Mouse (Mus musculus) embryonic facial prominence, embryonic 10.5 days (tissue): Measurements from ENCODE around the gene Gatad1. TPM values are rescaled to one million over a fixed set of nuclear protein-coding genes. Genes with fewer than 3 reads are reported as not detected.

Experiments
- DNase-seq: peaks from one replicate; pipeline ENCODE4 v3.0.0-alpha.2; 2017; ENCODE audit warnings: low spot score
- H3K27ac ChIP-seq: fragments of 300-500 bp; sonication (generic); replicated peaks from 2 replicates; pipeline ENCODE4 v1.5.1; 2016; ENCODE audit warnings: mild to moderate bottlenecking
- H3K27me3 ChIP-seq: fragments of 300-500 bp; sonication (generic); replicated peaks from 2 replicates; pipeline ENCODE4 v1.6.1; 2016; ENCODE audit warnings: low read depth, mild to moderate bottlenecking; ENCODE audit not compliant: poor library complexity, severe bottlenecking
- H3K36me3 ChIP-seq: fragments of 300-500 bp; sonication (generic); replicated peaks from 2 replicates; pipeline ENCODE4 v1.6.1; 2016; ENCODE audit warnings: mild to moderate bottlenecking, moderate library complexity
- H3K4me1 ChIP-seq: fragments of 300-500 bp; sonication (generic); 2 replicates; pipeline ENCODE4 v1.6.1; 2016
- H3K4me3 ChIP-seq: fragments of 300-500 bp; sonication (generic); 2 replicates; pipeline ENCODE4 v1.5.1; 2016; ENCODE audit warnings: mild to moderate bottlenecking, moderate library complexity
- H3K9me3 ChIP-seq: fragments of 300-500 bp; sonication (generic); 2 replicates; pipeline ENCODE4 v1.6.1; 2016; ENCODE audit warnings: mild to moderate bottlenecking
- WGBS: fragments of 180-500 bp; shearing (Covaris S2); methylation state at CpG from one replicate; pipeline ENCODE4 v1.1.7; 2016; 5-methylcytosine and 5-hydroxymethylcytosine counted together
- polyA plus RNA-seq: library from polyadenylated mRNA; unstranded; fragments of >200 nt; fragmentation: Nextera tagmentation; extraction: Ambion mirVana; gene quantifications from 2 replicates; pipeline ENCODE4 v1.2.1, GENCODE M21; 2016

Gatad1 gene
- polyA plus RNA-seq, 1 experiment from 2014 or later = 70.3 TPM

DNA sequence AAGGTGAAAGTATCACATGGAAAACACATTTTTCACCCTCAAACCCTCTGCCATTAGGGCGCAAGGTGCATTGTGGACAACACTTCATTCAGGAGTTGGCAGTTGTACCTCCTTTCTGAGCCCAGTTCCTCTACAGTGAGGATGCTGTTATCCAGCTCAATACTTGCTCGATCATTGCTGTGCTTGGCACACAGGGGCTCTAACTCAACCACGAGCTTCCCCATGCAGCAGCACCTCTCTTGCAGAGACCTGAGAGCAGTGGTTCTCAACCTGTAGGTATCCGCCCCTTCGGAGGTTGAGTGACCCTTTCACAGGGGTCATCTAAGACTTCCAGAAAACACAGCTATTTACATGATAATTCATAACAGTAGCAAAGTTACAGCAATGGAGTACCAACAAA lies 5.4 kb downstream of the Gatad1 start:
- no peak overlapping the region for H3K4me3 ChIP-seq
- H3K27ac ChIP-seq = no peak overlapping the region
- H3K4me1 ChIP-seq = peaks cover under 1% of the 10 kb centered on the region; the same call in 1 of the 2 replicates
- no peaks in the 10 kb centered on the region for H3K36me3 ChIP-seq
- no peak for DNase-seq
- no peaks in the 10 kb centered on the region for H3K27me3 ChIP-seq
- 88% methylated on average over 5 of the region's 5 CpGs for WGBS
- no peaks in the 10 kb centered on the region for H3K9me3 ChIP-seq

DNA sequence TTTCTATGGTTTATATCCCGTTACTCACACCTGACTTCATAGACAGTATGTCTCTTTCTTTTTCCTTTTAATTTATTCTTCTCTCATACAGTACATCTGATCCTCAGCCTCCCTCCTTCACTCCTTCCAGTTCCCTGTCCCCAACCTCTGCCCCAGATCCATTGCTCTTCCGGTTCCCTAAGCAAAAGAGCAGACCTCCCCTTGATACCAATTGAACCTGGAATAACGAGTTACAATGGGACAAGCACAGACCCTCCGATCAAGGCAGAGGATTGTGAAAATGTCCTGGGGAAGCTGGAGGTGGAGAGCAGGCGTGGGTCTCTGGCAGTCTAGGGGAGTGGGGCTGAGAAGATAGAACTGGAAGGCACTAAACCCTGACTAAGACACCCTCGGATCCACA lies 6.1 kb downstream of the Gatad1 start, which contains the start of gene Tmbim7:
TSS of gene Tmbim7 (plus strand) at position 301 of the 400 bp plus-strand sequence.
- no peak for DNase-seq
- peaks cover 8% of the 10 kb centered on the region for H3K4me1 ChIP-seq
- H3K4me3 ChIP-seq = no peak within 1 kb of the TSS
- no peaks in the 10 kb centered on the region for H3K36me3 ChIP-seq
- 83% methylated on average over 6 of the region's 6 CpGs for WGBS
- no peaks in the 10 kb centered on the region for H3K27me3 ChIP-seq
- no peak within 1 kb of the TSS for H3K27ac ChIP-seq
- H3K9me3 ChIP-seq = no peaks in the 10 kb centered on the region

DNA sequence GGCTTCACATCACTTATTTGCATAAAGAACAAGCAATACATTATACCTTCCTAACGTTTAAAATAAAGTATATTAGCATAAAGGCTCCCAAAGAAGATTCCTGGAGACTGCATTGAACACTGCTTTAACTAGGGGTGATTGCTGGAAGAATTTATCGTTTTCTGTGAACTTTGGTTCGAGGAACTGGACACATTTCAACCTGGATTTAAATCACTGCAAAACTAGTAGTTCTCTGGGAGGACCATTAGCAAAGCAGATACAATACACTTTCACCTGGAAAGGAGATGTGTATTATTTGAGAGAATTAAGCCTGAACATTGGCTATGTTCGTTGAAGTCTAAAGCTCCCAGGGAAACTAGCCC lies 8.2 kb downstream of the Gatad1 start:
- H3K4me3 ChIP-seq = no peak overlapping the region
- 76% methylated on average over 4 of the region's 4 CpGs for WGBS
- H3K27me3 ChIP-seq = no peaks in the 10 kb centered on the region
- no peak overlapping the region for H3K27ac ChIP-seq
- no peaks in the 10 kb centered on the region for H3K9me3 ChIP-seq
- H3K4me1 ChIP-seq = peaks cover 15% of the 10 kb centered on the region
- H3K36me3 ChIP-seq = peaks cover 18% of the 10 kb centered on the region
- DNase-seq = no peak

DNA sequence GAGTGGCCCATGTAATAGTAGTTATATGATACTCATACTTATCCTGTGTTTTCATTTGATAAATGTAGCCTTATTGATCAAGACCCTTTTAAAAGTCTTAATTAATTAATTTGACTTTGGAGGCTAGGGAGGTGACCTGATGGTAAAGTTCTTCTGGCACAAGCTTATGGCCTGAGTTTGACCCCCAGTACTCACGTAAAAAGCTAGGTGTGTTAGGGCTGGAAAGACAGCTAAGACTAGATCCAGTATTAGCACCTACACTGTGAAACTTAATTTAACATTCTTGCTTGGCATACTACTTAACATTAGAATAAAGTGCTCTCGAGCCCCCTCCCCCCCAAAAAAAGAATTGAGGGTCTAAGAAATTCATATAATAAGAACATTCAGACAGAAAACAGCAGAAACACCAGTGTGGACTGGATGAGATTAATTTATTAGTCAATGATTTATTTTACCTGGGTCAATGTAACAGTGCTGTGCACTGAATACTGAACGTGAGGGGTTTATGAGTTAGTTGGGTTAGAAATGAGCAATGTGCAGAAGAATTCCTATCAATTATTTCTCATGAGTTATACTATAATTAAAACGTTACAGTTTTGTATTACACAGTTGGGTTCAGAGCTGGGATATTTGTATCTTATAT lies 8.7 kb downstream of the Gatad1 start:
- WGBS = 59% methylated on average over 4 of the region's 4 CpGs
- H3K4me1 ChIP-seq = peaks cover 15% of the 10 kb centered on the region
- DNase-seq = no peak
- no peaks in the 10 kb centered on the region for H3K27me3 ChIP-seq
- peak overlapping the region; percentile 95 for H3K4me3 ChIP-seq
- H3K36me3 ChIP-seq = peaks cover 23% of the 10 kb centered on the region
- H3K27ac ChIP-seq = peak overlapping the region; percentile 96
- H3K9me3 ChIP-seq = no peaks in the 10 kb centered on the region

DNA sequence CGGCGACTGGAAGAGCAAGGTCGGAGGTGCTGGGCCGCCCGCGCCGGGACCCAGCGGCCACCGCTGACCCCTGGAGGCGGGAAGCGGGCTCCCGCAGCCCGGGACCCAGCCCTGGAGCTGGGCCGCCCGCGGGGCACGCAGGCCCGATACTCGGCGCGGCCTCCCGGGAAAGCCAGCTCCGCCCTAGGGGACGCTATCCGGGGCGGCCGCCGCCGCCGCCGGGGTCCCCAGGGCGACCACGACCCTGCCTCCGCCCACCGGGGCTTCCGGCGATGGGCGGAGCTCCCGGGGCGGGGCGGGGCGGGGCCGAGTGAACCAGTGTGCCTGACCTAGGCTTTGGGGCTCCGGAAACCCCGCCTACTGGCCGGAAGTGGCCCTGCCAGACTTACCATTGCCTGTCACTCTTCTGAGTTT lies 9.3 kb downstream of the Gatad1 start:
- peaks cover 15% of the 10 kb centered on the region for H3K4me1 ChIP-seq
- under 1% methylated on average over 46 of the region's 46 CpGs for WGBS
- H3K27ac ChIP-seq = peak overlapping the region; percentile 96
- peaks cover 29% of the 10 kb centered on the region for H3K36me3 ChIP-seq
- peak; percentile 96 for DNase-seq
- no peaks in the 10 kb centered on the region for H3K9me3 ChIP-seq
- peak overlapping the region; percentile 95 for H3K4me3 ChIP-seq
- no peaks in the 10 kb centered on the region for H3K27me3 ChIP-seq

DNA sequence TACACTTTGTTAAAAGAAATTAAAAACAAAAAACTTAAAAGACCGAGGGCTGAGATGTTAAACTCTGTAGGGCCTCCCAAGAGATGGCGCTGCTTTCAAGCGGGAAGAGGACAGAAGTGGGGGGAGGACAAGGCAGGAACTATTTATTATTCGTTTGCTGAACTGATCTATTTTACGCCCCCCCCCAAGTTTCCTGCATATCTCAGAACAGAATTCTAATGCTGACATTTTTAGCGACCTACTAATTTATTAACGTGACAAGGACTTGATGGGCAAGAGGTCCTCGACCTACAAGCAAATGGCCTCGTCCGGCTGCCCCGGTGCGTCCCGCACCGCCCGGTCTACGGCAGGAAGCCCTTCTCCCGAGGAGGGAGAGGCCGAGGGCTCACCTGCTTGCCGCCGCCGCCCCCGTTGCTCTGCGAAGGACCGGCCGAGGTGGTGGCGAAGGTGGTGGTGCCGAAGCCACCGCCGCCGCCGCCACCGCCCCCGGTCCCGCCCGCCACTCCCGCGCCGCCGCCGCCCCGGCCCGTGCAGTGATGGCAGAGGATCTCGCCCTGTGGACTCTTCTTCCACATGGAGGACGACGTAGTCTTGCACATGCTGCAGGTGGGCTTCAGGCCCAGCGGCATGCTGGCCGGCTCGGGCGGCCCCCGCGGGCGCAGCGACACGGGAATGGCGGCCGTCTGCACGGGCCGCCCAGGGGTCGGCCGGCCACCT lies 9.8 kb downstream of the Gatad1 start:
- peaks cover 35% of the 10 kb centered on the region for H3K36me3 ChIP-seq
- DNase-seq = peak; percentile 75

DNA sequence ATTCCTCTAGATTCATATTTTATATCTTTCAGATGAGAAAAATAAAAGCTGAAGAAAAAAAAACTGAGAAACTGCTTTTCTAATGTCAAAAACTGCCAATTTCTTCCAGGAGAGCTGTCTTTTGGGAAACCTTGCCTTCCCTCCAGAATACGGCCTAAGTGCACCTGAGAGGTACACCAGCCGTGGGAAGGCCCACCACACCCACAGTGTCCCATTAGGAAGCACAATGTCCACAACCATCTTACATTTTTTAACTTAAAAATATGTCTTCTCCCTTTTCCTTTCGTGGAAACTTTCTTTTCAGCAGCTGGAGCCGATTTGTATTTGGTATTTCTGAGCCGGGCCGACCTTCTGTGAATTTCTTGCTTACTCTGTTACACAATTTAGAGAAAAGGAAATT lies 10.4 kb downstream of the Gatad1 start:
- 32% methylated on average over 6 of the region's 6 CpGs for WGBS
- DNase-seq = no peak
- Histone ChIP-seq H3K9me3 (no peaks in the 10 kb centered on the region), H3K27ac (no peak overlapping the region; the same call in 1 of the 2 replicates), H3K36me3 (peaks cover 41% of the 10 kb centered on the region), H3K27me3 (no peaks in the 10 kb centered on the region), H3K4me3 (peak overlapping the region; percentile 95), H3K4me1 (peaks cover 15% of the 10 kb centered on the region)

More for the DNA sequence above, 9.8 kb downstream of the Gatad1 start:
- H3K9me3 ChIP-seq = no peaks in the 10 kb centered on the region
- WGBS = under 1% methylated on average over 60 of the region's 60 CpGs
- H3K27ac ChIP-seq = peak overlapping the region; percentile 96
- H3K4me3 ChIP-seq = peak overlapping the region; percentile 95
- no peaks in the 10 kb centered on the region for H3K27me3 ChIP-seq
- H3K4me1 ChIP-seq = peaks cover 15% of the 10 kb centered on the region

DNA sequence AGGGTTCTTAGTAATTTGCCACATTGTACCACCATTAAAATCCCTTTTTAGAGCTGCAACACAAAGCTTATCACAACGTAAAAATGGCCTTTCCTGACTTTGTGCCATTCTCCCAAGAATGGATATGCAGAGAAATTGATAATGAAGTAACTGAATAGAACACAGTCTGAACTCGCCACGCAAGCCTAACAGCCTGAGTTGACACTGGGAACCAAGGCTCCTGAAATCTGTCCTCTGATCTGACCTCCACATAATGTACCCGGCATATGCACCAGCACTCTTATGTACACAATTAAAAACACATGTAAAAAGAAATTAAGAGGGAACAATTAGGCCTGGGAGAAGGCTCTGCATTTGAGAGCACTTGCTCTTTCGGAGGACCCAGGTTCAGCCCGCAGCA lies 11.7 kb downstream of the Gatad1 start:
- no peaks in the 10 kb centered on the region for H3K27me3 ChIP-seq
- no peak overlapping the region for H3K27ac ChIP-seq
- 69% methylated on average over 6 of the region's 6 CpGs for WGBS
- peaks cover 15% of the 10 kb centered on the region for H3K4me1 ChIP-seq
- peak overlapping the region; percentile 16; the same call in 1 of the 2 replicates for H3K4me3 ChIP-seq
- no peak for DNase-seq
- no peaks in the 10 kb centered on the region for H3K9me3 ChIP-seq
- peaks cover 53% of the 10 kb centered on the region for H3K36me3 ChIP-seq

DNA sequence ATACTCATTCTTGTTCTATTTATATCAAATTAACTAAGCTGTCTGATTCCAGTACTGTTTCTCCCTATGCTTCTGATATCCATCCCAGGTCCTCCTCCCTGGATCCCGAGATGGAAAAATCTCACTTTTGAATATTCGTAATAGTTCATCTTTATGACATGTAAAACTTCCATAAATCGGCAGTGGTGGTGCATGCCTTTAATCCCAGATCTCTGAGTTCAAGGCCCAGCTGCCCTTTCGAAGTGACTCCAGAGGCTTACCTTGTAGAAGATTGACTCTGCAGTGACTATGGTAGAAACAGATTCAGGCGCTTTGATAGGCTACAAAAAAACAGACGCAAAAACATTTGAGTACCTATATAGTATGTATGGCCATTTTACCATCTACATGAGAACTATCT lies 12.4 kb downstream of the Gatad1 start:
- peaks cover 60% of the 10 kb centered on the region for H3K36me3 ChIP-seq
- no peaks in the 10 kb centered on the region for H3K9me3 ChIP-seq
- no peaks in the 10 kb centered on the region for H3K27me3 ChIP-seq
- WGBS = 94% methylated on average over 6 of the region's 6 CpGs
- no peak for DNase-seq
- no peak overlapping the region for H3K27ac ChIP-seq
- no peak overlapping the region for H3K4me3 ChIP-seq
- H3K4me1 ChIP-seq = peaks cover 15% of the 10 kb centered on the region

DNA sequence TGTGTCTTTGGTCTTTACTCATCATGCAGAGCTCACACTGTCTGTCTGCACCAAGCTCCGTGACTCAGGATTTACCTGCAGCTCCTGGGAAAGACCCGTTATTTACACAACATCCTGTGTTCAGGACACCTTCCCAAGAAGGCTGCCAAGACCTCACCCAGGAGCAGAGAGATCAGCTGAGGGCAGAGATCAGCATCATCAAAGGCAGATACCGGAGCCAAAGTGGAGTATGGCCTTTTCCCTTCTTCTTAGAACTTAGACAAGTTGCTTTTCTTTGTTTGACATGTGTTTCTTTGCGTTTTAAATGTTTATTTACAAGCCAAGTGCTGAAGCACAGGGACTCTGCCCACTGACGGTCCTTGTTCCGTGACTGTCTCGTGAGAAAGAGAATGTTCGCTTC lies 21.7 kb downstream of the Gatad1 start:
- Histone ChIP-seq H3K27me3 (no peaks in the 10 kb centered on the region), H3K9me3 (no peaks in the 10 kb centered on the region), H3K27ac (no peak overlapping the region), H3K36me3 (peaks cover 63% of the 10 kb centered on the region), H3K4me3 (no peak overlapping the region), H3K4me1 (no peaks in the 10 kb centered on the region)
- 83% methylated on average over 8 of the region's 8 CpGs for WGBS
- no peak for DNase-seq

DNA sequence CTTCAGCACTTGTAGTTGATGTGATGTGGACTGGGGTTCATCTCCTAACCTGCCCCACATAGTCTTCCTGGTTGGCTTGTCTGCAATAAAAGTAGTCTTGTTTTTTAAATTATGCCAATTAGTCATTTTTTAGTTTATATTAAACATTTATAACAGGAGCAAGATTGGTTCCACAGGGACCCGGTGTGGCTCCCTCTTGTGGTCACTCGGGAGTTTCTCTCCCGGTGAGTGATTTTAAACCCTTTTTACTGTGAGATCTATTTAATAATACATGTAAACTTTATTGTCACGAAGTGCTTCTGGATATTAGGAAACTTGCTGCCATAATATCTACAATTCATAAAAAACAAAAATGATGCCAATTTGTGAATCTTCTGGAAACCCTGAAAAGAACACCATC lies 23.0 kb downstream of the Gatad1 start:
- no peak overlapping the region for H3K4me3 ChIP-seq
- peaks cover 60% of the 10 kb centered on the region for H3K36me3 ChIP-seq
- H3K9me3 ChIP-seq = no peaks in the 10 kb centered on the region
- no peak for DNase-seq
- no peaks in the 10 kb centered on the region for H3K4me1 ChIP-seq
- 69% methylated on average over 4 of the region's 4 CpGs for WGBS
- no peak overlapping the region for H3K27ac ChIP-seq
- no peaks in the 10 kb centered on the region for H3K27me3 ChIP-seq

DNA sequence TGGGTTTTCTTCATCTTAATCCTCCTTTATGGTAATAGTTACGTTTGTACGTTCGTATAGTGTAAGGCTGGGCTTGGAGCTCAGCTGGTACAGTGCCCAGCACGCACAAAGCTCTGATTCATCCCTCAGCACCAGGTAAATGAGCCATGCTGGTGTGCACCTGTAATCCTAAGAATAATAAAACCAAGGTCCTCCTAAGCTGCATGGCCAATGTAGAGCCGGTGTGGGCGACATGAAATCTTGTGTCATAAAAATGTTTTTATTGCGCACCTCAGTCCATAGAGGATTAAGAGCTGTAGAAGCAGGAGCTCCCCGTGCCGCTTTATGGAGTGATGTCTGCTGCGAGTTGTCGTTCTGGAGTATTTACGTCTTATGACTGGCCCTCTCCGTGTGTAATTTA lies 23.7 kb downstream of the Gatad1 start:
- no peak overlapping the region for H3K27ac ChIP-seq
- no peak overlapping the region for H3K4me3 ChIP-seq
- WGBS = 93% methylated on average over 13 of the region's 13 CpGs
- H3K27me3 ChIP-seq = no peaks in the 10 kb centered on the region
- no peaks in the 10 kb centered on the region for H3K4me1 ChIP-seq
- H3K36me3 ChIP-seq = peaks cover 61% of the 10 kb centered on the region
- H3K9me3 ChIP-seq = no peaks in the 10 kb centered on the region
- no peak for DNase-seq

DNA sequence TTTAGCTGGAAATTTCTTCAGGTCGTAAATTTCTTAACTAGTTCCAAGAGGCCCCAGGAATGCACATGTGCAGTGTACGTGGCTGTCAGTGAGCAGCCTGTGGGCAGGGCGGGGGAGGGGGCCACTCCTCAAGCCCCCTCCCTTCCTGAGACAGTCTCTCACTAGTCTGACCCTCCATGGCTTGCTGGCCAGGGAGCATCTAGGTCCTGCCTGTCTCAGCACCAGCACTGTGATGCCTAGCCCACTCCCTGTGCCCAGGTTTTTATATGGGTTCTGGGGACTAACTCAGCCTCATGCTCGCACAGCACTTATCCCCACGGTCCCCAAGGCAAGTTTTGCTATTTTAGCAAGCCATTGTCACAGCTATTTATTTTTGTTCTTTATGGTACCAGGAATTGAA lies 24.7 kb downstream of the Gatad1 start:
- DNase-seq = no peak
- H3K4me1 ChIP-seq = no peaks in the 10 kb centered on the region
- no peak overlapping the region for H3K4me3 ChIP-seq
- H3K27me3 ChIP-seq = no peaks in the 10 kb centered on the region
- 84% methylated on average over 5 of the region's 5 CpGs for WGBS
- H3K9me3 ChIP-seq = no peaks in the 10 kb centered on the region
- peaks cover 56% of the 10 kb centered on the region for H3K36me3 ChIP-seq
- H3K27ac ChIP-seq = no peak overlapping the region
